Mouse (Mus musculus): ENCODE results near the gene Reep1.

- TF ChIP-seq EP300 (IDR thresholded peaks at IDR 0.05; ENCODE audit: low read depth) (no peak), CTCF (IDR thresholded peaks at IDR 0.05; ENCODE audit: low read depth) (no peak)
Observed at GRCm38 (mm10) chr6:71778016-71778415, 70.7 kb downstream of the Reep1 start.
